Mouse (Mus musculus): ENCODE data around the gene Wdtc1.

The Wdtc1 gene

DNA sequence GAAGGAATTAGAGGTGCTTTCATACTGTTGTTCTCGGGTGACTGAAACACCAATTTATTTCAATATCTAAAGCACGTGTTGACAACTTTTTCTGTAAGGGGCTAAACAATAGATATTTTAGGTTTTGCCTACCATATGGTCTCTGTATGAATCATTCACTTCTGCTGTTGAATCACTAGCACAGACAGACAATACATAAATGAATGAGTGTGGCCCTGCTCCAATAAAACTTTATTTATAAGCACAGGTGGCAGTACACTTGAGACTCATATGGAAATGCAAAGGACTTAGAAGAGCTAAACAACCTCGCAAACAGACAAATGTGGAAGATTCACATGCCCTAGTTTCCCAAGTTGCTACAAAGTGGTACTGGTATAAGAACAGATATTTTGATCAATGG, 33.6 kb downstream of the Wdtc1 start:
- no peak for DNase-seq (ENCODE audit: low read depth, low spot score)

DNA sequence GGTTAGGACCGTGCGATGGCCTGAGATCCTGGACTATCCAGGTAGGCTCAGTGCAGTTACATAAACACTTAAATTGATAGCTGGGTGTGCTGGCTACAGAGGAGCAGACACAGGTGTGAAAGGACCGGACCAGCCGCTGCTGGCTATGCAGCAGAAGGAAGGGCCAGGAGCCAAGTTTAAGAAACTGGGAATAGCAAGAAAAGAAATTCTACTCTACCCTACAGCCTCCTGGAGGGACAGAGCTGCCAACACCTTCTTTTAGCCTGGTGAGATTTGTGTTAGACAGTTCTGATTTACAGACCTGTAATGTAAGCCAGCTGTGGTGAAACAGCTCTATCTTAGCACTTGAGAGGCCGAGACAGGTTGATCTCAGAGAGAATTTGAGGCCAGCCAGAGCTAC, 37.3 kb downstream of the Wdtc1 start:
- DNase-seq (ENCODE audit: low read depth, low spot score) = no peak

DNA sequence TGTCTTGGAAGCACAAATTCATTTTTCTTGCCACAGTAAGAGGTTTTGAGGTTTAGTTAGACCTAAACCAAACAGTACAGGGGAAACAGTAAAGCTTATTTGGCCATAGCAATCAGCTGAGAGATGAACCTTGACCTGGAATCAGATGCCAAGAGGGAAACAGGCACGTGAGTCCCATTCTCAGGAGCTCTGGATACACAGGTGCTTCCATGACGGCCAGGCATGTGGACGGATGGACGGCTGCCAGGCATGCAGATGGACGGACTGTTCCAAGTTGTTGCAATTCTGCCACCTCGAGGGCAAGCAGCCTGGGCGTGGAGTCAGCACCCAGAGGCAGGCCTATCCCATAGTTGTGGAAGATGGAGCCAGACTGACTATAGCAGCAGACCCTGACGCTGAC, 38.4 kb downstream of the Wdtc1 start:
- DNase-seq (ENCODE audit: low read depth, low spot score) = no peak

DNA sequence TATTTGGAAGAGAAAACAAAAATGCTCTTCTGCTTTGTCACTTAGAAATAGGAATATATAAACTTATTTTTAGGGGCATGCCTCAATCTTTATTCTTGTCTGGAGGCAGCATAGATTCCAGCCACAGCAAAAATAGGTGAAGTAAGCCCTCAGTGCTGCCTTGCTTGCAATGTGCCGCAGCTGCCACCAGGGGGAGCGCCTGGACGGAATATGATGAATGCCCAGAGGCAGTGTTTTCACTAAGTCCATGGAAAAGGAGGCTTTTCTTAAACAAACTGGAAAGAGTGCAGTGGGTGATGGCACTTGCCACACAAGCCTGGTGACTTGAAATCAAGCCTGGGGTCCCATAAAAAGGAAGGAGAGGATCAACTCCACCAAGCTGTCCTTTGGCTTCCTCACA, 43.3 kb downstream of the Wdtc1 start:
- peak; percentile 77 for DNase-seq (ENCODE audit: low read depth, low spot score)

DNA sequence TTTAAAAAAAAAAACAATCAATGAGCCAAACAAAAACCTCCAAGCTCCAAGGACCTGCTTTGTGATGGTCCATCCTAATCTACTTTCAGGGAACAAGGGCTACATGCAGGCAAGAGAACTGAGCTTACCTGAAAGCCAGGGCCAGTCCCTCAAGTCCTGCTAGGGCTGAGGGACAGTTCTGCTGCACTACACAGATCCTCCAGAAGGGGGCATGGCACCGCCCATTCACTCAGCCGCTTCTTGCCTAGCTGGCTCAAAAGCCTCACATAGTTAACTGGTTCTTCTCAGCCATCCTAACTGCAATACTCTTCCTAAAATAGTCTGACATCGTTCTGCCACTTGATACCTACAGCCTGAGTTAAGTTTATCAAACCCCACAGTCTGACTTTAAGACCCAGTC, 46.0 kb downstream of the Wdtc1 start:
- no peak for DNase-seq (ENCODE audit: low read depth, low spot score)

DNA sequence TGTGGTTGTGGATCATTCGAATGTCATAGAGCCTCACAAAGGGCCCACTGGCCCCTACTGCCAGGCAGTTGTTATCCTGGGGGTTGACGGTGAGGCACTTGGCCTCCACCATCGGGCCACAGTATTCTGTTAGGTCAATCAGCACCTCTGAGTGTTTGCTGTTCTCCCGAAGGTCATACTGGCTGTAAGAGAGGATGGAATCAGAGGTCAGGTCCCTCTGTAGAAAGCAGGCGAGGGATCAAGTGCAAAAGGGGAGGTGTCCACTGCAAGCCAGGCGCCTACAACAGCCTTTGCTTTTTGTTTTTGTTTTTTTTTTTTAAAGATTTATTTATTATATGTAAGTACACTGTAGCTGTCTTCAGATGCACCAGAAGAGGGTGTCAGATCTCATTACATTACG, 47.5 kb downstream of the Wdtc1 start:
- no peak for DNase-seq (ENCODE audit: low read depth, low spot score)

DNA sequence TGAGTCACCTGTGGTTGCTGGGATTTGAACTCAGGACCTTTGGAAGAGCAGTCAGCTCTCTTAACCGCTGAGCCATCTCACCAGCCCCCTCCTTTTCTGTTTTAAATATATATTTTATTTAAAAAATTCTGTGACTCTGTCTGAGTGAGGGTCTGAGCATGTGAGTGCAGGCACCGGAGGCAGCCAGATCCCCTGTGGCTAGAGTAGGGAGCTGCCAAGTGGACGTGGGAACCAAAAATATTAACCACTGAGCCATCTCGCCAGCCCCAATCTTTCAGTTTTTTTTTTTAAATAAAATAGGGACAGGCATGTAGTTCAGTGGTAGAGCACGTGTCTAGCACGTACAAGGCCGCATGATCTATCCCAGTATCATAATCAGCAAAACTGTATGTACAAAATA, 48.5 kb downstream of the Wdtc1 start:
- no peak for DNase-seq (ENCODE audit: low read depth, low spot score)

DNA sequence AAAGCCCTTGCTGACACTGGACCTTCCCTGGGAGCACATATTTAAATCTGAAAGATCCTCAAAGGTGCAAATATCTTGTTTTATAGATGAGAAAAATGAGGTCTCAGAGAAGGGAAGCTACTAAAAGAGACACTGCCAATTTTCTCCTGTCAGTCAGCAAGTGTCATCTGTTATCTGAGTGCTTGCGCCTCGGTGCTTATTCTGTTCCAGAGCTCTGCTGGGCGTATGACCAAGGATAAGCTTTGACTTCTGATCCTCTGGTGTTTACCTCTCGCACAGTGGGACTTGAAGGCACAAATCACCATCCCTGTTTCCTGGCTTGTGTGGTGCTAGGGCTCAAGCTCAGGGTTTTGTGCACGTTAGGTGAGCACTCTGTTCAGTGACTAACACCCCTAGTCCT, 50.6 kb downstream of the Wdtc1 start:
- no peak for DNase-seq (ENCODE audit: low read depth, low spot score)

DNA sequence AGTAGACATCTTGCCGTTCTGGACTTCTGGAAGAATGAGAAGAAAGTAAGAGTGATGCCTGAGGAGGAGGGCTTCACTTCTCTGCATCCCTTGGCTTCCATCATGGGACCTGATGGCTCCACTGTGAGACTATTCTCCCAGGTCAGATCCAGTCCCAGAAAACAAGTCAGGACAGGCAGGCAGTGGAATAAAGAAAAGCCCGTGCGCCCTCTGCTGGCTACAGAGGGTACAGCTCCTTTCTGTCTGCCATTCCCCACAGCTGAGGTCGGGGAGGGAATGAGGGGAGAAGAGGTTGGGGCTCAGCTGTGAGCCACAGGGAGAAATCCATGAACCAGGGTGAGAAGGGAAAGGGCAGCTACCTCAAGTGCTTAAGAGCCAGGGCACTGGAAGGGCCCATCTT, 51.5 kb downstream of the Wdtc1 start:
- no peak for DNase-seq (ENCODE audit: low read depth, low spot score)

DNA sequence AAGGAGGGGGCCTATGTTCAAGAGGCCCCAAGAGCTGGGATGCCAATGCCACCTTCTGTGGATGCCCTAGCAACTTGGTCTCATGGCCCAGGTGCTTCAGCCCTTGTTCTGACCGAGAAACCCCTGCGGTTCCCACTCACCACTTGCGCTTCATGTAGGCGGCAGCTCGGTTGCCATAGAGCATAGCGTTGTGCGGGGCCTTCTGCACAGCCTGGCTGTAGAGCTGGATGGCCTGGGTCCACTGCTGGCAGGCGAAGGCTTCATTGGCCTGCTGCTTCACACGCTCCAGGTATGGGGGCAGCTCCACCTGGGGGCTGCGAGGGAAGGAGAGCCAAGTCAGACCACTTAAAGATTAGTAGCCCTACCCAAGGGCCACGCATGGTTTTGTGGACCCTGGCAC, 52.9 kb downstream of the Wdtc1 start:
- DNase-seq (ENCODE audit: low read depth, low spot score) = no peak

DNA sequence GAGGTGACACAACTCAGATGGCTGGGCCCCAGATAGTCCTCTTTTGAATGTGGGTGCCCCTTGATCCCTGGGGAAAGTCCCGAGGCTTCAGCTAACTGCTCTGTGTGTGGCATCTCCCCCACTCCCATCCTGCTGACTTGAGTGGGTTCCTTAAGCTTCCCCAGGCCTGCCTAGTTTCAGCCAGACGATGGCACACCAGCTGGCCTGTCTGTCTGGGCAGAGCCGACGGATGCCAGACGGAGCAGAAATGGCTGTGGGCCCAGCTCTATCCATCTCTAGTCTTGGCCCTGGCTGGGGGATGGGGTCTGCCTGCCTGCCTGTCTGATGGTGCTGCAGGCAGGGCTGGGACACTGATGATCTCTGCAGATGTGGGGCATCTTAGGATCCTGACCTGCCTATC, 53.6 kb downstream of the Wdtc1 start:
- no peak for DNase-seq (ENCODE audit: low read depth, low spot score)

DNA sequence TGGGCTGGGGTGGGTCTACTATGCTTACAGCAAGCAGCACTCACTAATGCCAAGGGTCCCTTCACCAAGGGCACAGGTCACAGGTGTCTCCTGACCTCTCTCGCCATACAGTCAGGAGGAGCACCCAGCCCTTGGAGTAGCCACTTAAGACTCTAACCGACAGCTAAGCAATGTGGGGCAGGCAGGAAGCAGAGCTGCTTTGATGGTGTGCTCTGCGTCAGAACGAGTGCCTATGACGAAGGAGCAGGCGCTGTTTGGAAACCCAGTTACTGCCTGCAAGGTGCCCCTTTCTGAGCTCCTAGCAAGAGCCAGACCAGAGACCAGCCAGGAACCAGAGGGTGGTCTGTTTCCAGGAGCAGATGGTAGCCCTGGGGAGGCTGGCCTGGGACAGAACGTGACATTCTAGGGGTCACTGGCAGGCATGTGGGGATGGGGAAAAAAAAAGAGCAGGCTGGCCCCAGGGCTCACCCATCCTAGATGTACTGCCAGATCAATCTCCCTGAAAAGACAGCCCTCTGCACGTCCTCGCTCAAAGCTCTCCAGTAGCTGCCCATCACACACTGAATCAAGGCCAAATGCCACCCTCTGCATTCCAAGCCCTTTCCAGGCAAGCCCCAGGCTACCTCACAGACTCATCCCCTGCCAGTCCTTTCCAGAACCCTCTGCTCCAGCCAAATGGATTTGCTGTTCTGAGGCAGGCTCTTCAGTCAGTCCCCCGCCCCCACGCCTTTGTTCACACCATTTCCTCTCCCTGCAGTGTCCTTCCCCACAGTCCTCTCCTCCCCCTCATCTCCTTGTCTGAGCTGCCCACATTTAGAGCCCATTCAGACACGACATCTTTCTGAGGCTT, 54.5 kb downstream of the Wdtc1 start:
- DNase-seq (ENCODE audit: low read depth, low spot score) = no peak

DNA sequence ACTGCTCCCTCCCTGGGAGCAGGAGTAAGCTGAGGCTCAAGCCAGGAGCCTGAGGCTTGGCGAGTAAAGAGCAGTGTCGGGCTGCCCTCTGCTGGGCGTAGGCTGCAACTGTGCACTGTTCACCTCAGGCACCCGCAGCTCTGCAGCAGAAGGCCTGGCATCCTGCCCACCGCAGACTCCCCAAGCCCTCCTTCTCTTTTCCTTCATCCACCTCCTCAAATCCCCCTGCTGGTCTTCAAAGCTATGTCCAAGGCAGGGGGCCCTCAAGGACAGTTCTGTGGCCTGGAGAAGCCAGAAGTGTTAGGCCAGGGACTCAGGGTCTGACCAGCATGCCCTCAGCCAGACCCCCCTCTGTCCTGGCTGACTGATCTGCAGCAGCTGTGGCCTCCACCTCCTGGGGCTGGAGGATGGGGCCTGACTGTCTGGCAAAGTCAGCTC, 55.5 kb downstream of the Wdtc1 start:
- peak; percentile 63 for DNase-seq (ENCODE audit: low read depth, low spot score)

DNA sequence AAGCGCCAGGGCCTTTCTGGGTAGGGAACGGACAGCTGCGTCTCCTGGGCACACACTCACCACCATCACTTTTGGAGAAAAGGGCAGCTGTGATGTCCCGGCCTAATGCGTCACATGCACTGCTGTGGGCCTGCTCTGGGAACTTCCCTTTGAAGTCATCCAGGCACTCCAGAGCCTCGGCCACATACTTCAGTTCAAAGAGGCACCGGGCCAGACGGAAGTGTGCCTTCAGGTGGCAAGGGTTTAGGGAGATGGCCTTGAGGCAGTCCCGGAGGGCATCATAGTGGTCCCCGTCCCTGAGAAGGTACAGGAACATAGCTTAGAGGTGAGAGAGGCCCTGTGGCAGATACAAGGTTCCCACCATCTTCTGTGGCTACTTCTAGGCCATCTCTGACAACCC, 55.9 kb downstream of the Wdtc1 start:
- no peak for DNase-seq (ENCODE audit: low read depth, low spot score)

DNA sequence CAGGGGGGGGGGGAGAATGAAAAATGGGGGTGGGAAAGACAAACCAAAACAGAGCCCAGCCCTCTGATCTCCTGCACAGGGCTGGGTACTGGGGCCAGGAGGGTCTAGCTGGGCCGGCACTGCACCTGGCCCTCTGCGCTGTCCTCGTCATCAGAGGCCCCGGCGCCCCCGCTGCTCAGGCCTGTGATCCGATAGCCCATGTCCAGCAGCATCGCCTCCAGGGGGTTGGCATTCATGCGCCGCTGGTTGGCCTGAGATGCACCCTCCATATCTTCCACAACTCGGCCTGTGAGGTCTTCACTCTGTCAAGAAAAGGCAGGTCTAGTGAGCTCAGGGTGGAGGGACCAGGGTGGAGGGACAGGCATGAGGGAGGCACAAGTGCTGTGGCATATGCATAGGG, 59.2 kb downstream of the Wdtc1 start:
- no peak for DNase-seq (ENCODE audit: low read depth, low spot score)

DNA sequence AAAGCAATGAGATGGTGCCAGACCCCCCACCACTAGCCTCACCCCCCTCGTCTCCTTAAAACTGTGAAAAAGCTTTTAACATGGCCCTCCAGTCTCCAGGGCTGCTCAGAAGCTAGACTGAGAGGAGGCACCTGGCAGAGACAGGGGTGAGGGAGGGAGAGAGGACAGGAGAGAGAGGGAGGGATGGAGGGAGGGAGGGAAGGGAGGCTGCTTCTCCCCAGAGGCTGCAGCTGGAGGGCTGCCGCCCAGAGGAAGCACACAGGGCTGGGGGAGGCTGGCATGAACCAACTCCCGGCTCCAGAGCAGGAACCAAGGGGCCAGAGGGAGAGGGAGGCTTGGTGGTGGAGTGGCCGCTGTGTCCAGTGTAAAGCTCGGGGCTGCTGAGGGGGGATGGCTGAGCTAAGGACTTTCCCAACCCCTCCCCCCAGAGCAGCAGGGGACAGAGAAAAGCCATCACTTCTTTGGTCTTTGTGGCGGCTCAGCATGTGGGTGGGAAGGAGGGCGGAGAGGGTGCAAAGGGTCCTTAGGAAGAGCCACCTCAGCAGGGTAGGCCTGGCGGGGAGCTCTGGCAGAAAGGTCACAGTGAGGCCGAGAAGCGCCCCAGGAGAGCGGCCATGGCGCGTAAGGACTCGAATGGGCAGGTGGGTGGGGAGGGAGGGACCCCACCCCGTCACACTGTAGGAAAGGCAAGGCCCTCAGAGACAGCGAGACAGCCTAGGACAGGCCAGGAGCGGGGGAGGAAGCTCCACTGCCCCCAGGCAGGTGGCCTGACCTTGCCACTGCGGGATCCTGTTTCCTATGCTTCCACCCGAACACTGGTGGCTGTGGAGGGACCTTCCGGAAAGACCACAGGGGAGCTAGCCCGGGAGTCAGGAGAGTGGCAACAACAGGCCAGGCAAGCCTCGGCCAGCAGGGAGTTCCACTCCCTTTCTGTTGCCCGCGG, 60.1 kb downstream of the Wdtc1 start:
- DNase-seq (ENCODE audit: low read depth, low spot score) = no peak

DNA sequence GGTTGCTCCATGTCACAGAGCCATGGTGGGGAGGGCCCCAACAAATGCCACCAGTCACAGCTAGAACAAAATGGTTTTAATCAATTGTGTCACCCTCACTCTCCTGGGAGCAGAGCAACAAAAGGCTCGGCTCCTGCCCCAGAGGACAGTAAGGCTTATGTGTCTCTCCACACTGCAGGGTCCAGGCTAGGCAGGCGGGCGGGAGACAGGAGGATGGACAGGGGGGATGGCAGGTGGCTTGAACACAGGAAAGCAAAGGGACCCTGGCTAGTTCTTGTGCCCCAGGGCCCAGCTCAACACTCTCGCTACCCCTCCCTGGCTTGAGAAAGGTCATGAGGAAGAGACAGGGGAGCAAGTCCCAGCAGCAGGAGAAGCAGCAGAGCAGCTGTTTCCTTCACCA, 60.9 kb downstream of the Wdtc1 start:
- no peak for DNase-seq (ENCODE audit: low read depth, low spot score)

DNA sequence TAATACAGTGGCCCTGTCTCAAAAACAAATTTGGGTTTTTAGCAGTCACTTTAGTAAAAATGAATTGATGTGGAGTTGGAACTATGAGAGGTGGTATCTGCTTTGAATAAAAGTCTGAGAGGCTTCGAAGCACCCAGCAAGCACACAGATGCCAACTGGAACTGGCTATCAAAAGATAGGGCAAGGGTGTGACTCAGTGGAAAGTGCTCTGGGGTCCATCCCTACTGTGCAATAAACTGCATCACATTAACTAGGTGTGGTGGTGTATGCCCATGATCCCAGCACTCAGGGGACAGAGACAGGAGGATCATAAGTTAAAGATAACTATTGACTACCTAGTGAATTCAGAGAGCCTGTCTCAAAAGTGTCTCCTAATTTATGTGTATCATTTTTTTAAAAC, 62.0 kb downstream of the Wdtc1 start:
- DNase-seq (ENCODE audit: low read depth, low spot score) = no peak

DNA sequence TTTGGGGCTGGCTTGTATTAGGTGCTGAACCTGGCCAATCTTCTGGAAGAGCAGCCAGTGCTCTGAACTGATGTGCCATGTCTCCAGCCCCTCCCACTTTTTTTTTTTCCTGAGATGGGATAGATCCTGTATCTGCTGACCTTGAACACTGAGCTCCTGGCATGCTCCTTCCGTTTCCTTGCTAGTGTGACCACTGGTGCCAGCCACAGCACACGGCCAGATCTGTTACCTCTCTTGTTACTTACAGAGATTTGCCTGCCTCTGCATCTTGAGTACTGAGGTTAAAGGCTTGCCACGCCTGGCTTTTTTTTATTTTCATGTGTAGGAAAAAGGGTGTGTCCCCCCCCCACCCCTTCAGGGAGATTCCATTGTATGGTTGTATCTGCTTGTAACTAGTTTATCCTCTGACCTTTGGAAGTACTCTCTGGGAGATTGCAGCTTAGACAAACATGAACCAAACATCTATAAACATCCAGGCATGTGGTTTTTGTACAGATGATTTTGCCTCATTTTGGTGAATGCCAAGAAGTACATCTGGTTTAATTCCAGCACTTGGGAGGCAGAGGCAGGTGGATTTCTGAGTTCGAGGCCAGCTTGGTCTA, 66.7 kb downstream of the Wdtc1 start:
- DNase-seq (ENCODE audit: low read depth, low spot score) = no peak

DNA sequence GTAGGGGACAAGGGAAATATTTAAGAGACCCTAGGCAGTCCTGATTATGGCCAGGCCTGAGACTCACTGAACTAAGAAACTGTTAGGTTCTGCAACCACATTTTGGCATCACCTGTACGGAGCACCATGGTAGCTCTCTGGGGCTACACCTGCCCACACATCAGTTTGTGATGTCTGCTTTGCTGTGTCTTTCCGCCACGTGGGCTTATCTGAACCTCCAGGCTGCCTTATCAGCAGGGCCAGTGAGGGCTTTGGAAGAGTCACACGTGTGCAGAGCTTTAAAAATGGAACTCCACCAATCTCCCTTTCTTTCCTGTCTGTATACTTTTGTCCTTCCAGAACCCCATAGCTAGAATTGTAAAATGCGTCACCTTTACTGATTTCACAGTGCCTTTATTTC, 67.3 kb downstream of the Wdtc1 start:
- no peak for DNase-seq (ENCODE audit: low read depth, low spot score)

DNA sequence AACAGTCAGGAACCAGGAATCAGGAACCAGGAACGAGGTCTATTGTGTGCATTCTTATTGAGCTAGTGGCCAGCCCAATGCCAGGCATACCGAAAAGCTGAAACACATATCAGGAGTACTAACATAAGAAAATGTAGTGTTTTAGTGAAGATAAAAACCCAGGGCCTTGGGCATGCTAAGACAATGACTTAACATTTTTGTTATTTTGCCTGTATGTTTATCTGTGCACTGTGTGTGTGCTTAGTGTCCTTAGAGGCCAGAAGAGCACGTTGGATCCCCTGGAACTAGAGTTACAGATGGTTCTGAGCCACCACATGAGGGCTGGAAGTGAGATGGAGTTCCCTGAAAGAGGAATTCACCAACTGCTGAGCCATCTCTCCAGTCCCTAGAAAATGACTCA, 68.0 kb downstream of the Wdtc1 start:
- DNase-seq (ENCODE audit: low read depth, low spot score) = no peak

DNA sequence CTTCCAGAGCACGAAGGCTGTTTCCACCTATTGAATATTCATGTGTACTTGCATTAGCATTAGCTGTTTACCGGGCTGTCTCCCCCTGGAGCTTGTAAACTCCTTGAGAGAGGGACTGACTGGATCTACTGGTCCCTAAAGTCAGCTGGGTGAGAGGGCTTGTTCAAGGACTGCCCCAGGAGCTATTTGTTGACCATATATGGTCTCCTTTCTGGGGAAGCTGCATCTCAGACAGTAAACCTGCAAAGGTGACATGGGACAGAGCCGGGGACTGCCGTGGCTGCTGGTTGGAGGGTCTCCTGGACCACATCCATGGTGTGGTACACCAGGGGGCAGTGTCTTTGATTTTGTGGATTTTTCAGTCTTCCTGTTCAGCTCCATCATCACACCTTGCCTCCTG, 70.6 kb downstream of the Wdtc1 start:
- DNase-seq (ENCODE audit: low read depth, low spot score) = no peak
